Comparison of ENCODE assay signal across 9 mouse cellular contexts in genomic region chr2:104130969-104131368, GRCm38 (mm10). TPM values are rescaled to one million over a fixed set of nuclear protein-coding genes. Genes with fewer than 3 reads are reported as not detected.
DNase-seq lines count a peak whose midpoint lies in the region; ATAC-seq and TF ChIP-seq lines count a peak whose summit lies in the region.
"Had no signal": no experiment of that assay in that cellular context is flagged by ENCODE, and none has a peak within 500 bp of the region (broad histone marks: within the 10 kb centered on the region; RNA-seq: fewer than 3 reads in every experiment).

No protein-coding gene starts in this region.

- no peak overlapping the region for H3K4me2 ChIP-seq in limb, embryonic 11.5 days (ENCODE audit: low read depth, severe bottlenecking)

- TF ChIP-seq CTCF in spleen, adult 2 months (IDR thresholded peaks at IDR 0.05; ENCODE audit: extremely low read depth, insufficient read depth, insufficient read length, insufficient replicate concordance): peak; percentile 26; the same call in 1 of the 2 replicates
- TF ChIP-seq CTCF in testis, adult 2 months (IDR thresholded peaks at IDR 0.05; ENCODE audit: control insufficient read depth, insufficient read depth, insufficient replicate concordance, low read depth, low read length): peak; percentile 67; the same call in 1 of the 2 replicates

- H3K4me3 ChIP-seq in spleen, adult 2 months (ENCODE audit: extremely low read depth, insufficient read depth, insufficient read length): no peak overlapping the region
- H3K4me3 ChIP-seq in limb, embryonic 11.5 days (ENCODE audit: low read depth, low read length): no peak overlapping the region
- no peak overlapping the region for H3K4me3 ChIP-seq in testis, adult 2 months (ENCODE audit: control insufficient read depth, low read depth, low read length)

- H3K9me3 ChIP-seq in limb, embryonic 11.5 days (ENCODE audit: control insufficient read depth, low read length): no peaks in the 10 kb centered on the region

- no peak overlapping the region for H3K27ac ChIP-seq in spleen, adult 2 months (ENCODE audit: insufficient read depth, low read length)
- no peak overlapping the region for H3K27ac ChIP-seq in limb, embryonic 11.5 days (replicated peaks; ENCODE audit: low read depth, low read length)
- no peak overlapping the region for H3K27ac ChIP-seq in testis, adult 2 months (ENCODE audit: control insufficient read depth, insufficient read depth, low read depth, low read length)
- H3K27ac ChIP-seq: macrophage had no signal

- DNase-seq in heart, postnatal 10 days: peak; percentile 41 to 56
- DNase-seq in heart, postnatal 25 days (ENCODE audit: low spot score): no peak
- DNase-seq in spleen, adult 2 months (ENCODE audit: low read depth in 1 of 2, low spot score in 2 of 2): peak in 1 of 2 experiments; percentile 14
- DNase-seq in spleen, adult 12 weeks (ENCODE audit: low spot score): no peak
- peak; percentile 72 for DNase-seq in limb, embryonic 11.5 days (ENCODE audit: low spot score)
- no peak for DNase-seq in right cerebral cortex, adult 18-20 months
- DNase-seq in urinary bladder, postnatal 10 days (ENCODE audit: low spot score): no peak

- H3K36me3 ChIP-seq in spleen, adult 2 months (ENCODE audit: control insufficient read depth, insufficient read depth, low read length): no peaks in the 10 kb centered on the region
- no peaks in the 10 kb centered on the region for H3K36me3 ChIP-seq in limb, embryonic 11.5 days (ENCODE audit: control insufficient read depth, insufficient read depth, low read length)
- H3K36me3 ChIP-seq in testis, adult 2 months (ENCODE audit: control insufficient read depth, insufficient read depth, low read length): no peaks in the 10 kb centered on the region

- no peak for TF ChIP-seq POLR2A in spleen, adult 2 months (IDR thresholded peaks at IDR 0.05; ENCODE audit: low read depth, low read length)
- no peak for TF ChIP-seq POLR2A in testis, adult 2 months (IDR thresholded peaks at IDR 0.05; ENCODE audit: control insufficient read depth, low read depth, low read length)

- intact Hi-C loops in heart, postnatal 10 days (cut with DNase I): loop anchor here (5.0 to 10.0 kb wide), 2 partner anchors 456 to 544 kb away; no protein-coding TSS in a partner anchor
- intact Hi-C loops in heart, postnatal 25 days (cut with DNase I): no loop called here

- no peak for ATAC-seq in limb, embryonic 11.5 days (ENCODE audit: insufficient number of reproducible peaks, low FRiP score, low TSS enrichment, low read depth)

- H3K9ac ChIP-seq in limb, embryonic 11.5 days (ENCODE audit: low read length): no peak overlapping the region

- no peaks in the 10 kb centered on the region for H3K4me1 ChIP-seq in spleen, adult 2 months (ENCODE audit: control insufficient read depth, insufficient read depth, insufficient read length)
- no peaks in the 10 kb centered on the region for H3K4me1 ChIP-seq in limb, embryonic 11.5 days (ENCODE audit: control insufficient read depth, insufficient read depth, low read length)
- H3K4me1 ChIP-seq in testis, adult 2 months (ENCODE audit: control insufficient read depth, insufficient read depth, low read length): no peaks in the 10 kb centered on the region

- H3K27me3 ChIP-seq in spleen, adult 2 months (ENCODE audit: control insufficient read depth, insufficient read depth, low read length): no peaks in the 10 kb centered on the region
- no peaks in the 10 kb centered on the region for H3K27me3 ChIP-seq in limb, embryonic 11.5 days (ENCODE audit: control insufficient read depth, insufficient read depth, low read length)
- no peaks in the 10 kb centered on the region for H3K27me3 ChIP-seq in testis, adult 2 months (ENCODE audit: control insufficient read depth, insufficient read depth, low read length)

- WGBS in spleen, adult 2 months: 66% methylated on average over 3 of the region's 3 CpGs
- WGBS in limb, embryonic 11.5 days: 64% methylated on average over 3 of the region's 3 CpGs

RNA-seq across cellular contexts. Expression of gene A930018P22Rik, which starts 8.4 kb away (rescaled TPM):
- under 1 TPM; 0.55 to 0.77 TPM for total RNA-seq in heart, postnatal 10 days (2021)
- under 1 TPM; 0.42 to 0.56 TPM for total RNA-seq in heart, postnatal 25 days (2021)
- not detected in 2 replicates for polyA plus RNA-seq in spleen, adult 2 months (2012; rRNA removed)
- polyA plus RNA-seq in limb, embryonic 11.5 days (2014; fragmentation: Nextera tagmentation; extraction: Ambion mirVana): not detected in 2 replicates
- 33.9 and 48.2 TPM in 2 replicates for polyA plus RNA-seq in testis, adult 2 months (2012; rRNA removed)
- polyA plus RNA-seq: macrophage had no signal

RNA-seq across cellular contexts. Expression of gene Cd59a, which starts 35.4 kb away (rescaled TPM):
- 10 to 100 TPM; 33.9 to 35.6 TPM for total RNA-seq in heart, postnatal 10 days (2021)
- 10 to 100 TPM; 48.8 to 49.2 TPM for total RNA-seq in heart, postnatal 25 days (2021)
- 2.4 and 2.5 TPM in 2 replicates for polyA plus RNA-seq in spleen, adult 2 months (2012; rRNA removed)
- polyA plus RNA-seq in limb, embryonic 11.5 days (2014; fragmentation: Nextera tagmentation; extraction: Ambion mirVana): 18.2 and 19.2 TPM in 2 replicates
- polyA plus RNA-seq in testis, adult 2 months (2012; rRNA removed): 13.0 and 20.8 TPM in 2 replicates

Comparison
In these comparisons a context has a peak if more than half of its experiments do, and no peak if none do; other contexts are left out.
1. DNase-seq: peak in heart, postnatal 10 days (2 of 2) and limb, embryonic 11.5 days (single experiment); none in heart, postnatal 25 days (single experiment), spleen, adult 12 weeks (single experiment), right cerebral cortex, adult 18-20 months (single experiment) and urinary bladder, postnatal 10 days (single experiment).
2. RNA of gene A930018P22Rik, which starts 8.4 kb away (polyA plus RNA-seq): 33.9 to 48.2 TPM in testis, adult 2 months; not detected in limb, embryonic 11.5 days and not detected in spleen, adult 2 months; every median in the first group is over 10 times any median in the second.